Mouse (Mus musculus) E14TG2a.4 (cell line): ENCODE results near the gene Gm9736.

Source experiments
- CTCF ChIP-seq: conservative IDR thresholded peaks from 2 replicates; pipeline ENCODE4 v1.5.1; 2014; ENCODE audit warnings: low read length
- POU5F1 ChIP-seq: IDR thresholded peaks from 2 replicates; pipeline ENCODE4 v1.6.1; 2014; ENCODE audit warnings: low read length, borderline replicate concordance

DNA sequence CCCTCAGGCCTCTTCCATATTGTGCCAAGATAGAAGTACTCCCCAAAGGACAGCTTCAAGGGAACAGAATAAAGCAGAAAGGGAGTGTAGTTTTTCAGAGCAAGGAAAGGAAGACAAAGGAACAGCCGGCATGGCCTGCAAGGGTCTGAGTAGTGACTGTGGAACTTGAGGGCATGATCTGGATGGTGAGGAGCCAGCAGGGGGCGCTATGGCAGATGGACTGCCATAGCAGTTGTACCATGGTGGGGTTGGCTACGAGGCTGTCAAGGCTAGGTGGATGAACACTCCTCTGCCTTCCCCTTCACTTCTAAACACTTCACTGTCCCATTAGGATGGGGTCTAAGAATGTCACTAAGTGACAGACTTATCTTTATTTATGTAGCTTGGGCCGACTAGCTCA, 21.9 kb downstream of the Gm9736 start:
- TF ChIP-seq CTCF (peak; percentile 47), POU5F1 (no peak)
